Mouse (Mus musculus): ENCODE data around the gene Fryl. TPM values are rescaled to one million over a fixed set of nuclear protein-coding genes. Genes with fewer than 3 reads are reported as not detected.

Fryl gene
- polyA plus RNA-seq, 1 experiment: 15.3 TPM

- Histone ChIP-seq H3K4me2 (ENCODE audit: low read depth) (no peak overlapping the region), H3K4me3 (no peak overlapping the region), H3ac (ENCODE audit: control insufficient read depth, insufficient read length) (no peak overlapping the region), H3K27me3 (ENCODE audit: control insufficient read depth, insufficient read depth, insufficient read length) (no peaks in the 10 kb centered on the region), H3K79me2 (ENCODE audit: control insufficient read depth, insufficient read depth) (no peaks in the 10 kb centered on the region), H3K36me3 (ENCODE audit: control insufficient read depth, insufficient read depth) (peaks cover 6% of the 10 kb centered on the region)
- TF ChIP-seq MYOD1 (IDR thresholded peaks at IDR 0.05; ENCODE audit: control insufficient read depth in 1 of 3, insufficient read length in 2 of 3, low read depth in 2 of 3) (no peak), MAX (IDR thresholded peaks at IDR 0.05; ENCODE audit: low read depth) (no peak), SRF (IDR thresholded peaks at IDR 0.05; ENCODE audit: control insufficient read depth, insufficient read length, low read depth) (no peak), POLR2AphosphoS2 (IDR thresholded peaks at IDR 0.05; ENCODE audit: insufficient read length, low read depth) (no peak), USF1 (IDR thresholded peaks at IDR 0.05; ENCODE audit: low read depth) (no peak), TCF12 (IDR thresholded peaks at IDR 0.05; ENCODE audit: insufficient read depth, poor library complexity, severe bottlenecking) (no peak), POLR2A (IDR thresholded peaks at IDR 0.05; ENCODE audit: insufficient read length, low read depth) (no peak), REST (IDR thresholded peaks at IDR 0.05; ENCODE audit: insufficient read depth, insufficient read length) (no peak), MYOG (IDR thresholded peaks at IDR 0.05; ENCODE audit: control insufficient read depth in 1 of 3, insufficient read depth in 1 of 3, insufficient read length in 2 of 3, low read depth in 2 of 3) (no peak), E2F4 (IDR thresholded peaks at IDR 0.05; ENCODE audit: insufficient read depth) (no peak), TCF3 (IDR thresholded peaks at IDR 0.05; ENCODE audit: insufficient read length, low read depth) (no peak), CEBPB (IDR thresholded peaks at IDR 0.05; ENCODE audit: insufficient read depth, poor library complexity, severe bottlenecking) (no peak)
Observed at GRCm38 (mm10) chr5:73141712-73142111, 114.7 kb downstream of the Fryl start.

GRCm38 (mm10) chr5:73141161-73141560, 115.3 kb downstream of the Fryl start:
- peaks cover under 1% of the 10 kb centered on the region for H3K36me3 ChIP-seq (ENCODE audit: control insufficient read depth, insufficient read depth)
- H3K4me2 ChIP-seq (ENCODE audit: low read depth): no peak overlapping the region
- no peak overlapping the region for H3ac ChIP-seq (ENCODE audit: control insufficient read depth, insufficient read length)
- H3K79me2 ChIP-seq (ENCODE audit: control insufficient read depth, insufficient read depth): no peaks in the 10 kb centered on the region
- H3K27me3 ChIP-seq (ENCODE audit: control insufficient read depth, insufficient read depth, insufficient read length): no peaks in the 10 kb centered on the region
- TF ChIP-seq MYOG (IDR thresholded peaks at IDR 0.05; ENCODE audit: control insufficient read depth in 1 of 3, insufficient read depth in 1 of 3, insufficient read length in 2 of 3, low read depth in 2 of 3): no peak
- no peak for TF ChIP-seq USF1 (IDR thresholded peaks at IDR 0.05; ENCODE audit: low read depth)
- TF ChIP-seq POLR2AphosphoS2 (IDR thresholded peaks at IDR 0.05; ENCODE audit: insufficient read length, low read depth): no peak
- no peak for TF ChIP-seq CEBPB (IDR thresholded peaks at IDR 0.05; ENCODE audit: insufficient read depth, poor library complexity, severe bottlenecking)
- TF ChIP-seq SRF (IDR thresholded peaks at IDR 0.05; ENCODE audit: control insufficient read depth, insufficient read length, low read depth): no peak
- TF ChIP-seq REST (IDR thresholded peaks at IDR 0.05; ENCODE audit: insufficient read depth, insufficient read length): no peak
- TF ChIP-seq TCF3 (IDR thresholded peaks at IDR 0.05; ENCODE audit: insufficient read length, low read depth): no peak
- no peak for TF ChIP-seq TCF12 (IDR thresholded peaks at IDR 0.05; ENCODE audit: insufficient read depth, poor library complexity, severe bottlenecking)
- TF ChIP-seq MYOD1 (IDR thresholded peaks at IDR 0.05; ENCODE audit: control insufficient read depth in 1 of 3, insufficient read length in 2 of 3, low read depth in 2 of 3): no peak
- no peak for TF ChIP-seq POLR2A (IDR thresholded peaks at IDR 0.05; ENCODE audit: insufficient read length, low read depth)
- TF ChIP-seq E2F4 (IDR thresholded peaks at IDR 0.05; ENCODE audit: insufficient read depth): no peak
- no peak for TF ChIP-seq MAX (IDR thresholded peaks at IDR 0.05; ENCODE audit: low read depth)
- H3K4me3 ChIP-seq: no peak overlapping the region

GRCm38 (mm10) chr5:73137561-73137960, 118.9 kb downstream of the Fryl start:
- TF ChIP-seq MYOD1 (IDR thresholded peaks at IDR 0.05; ENCODE audit: control insufficient read depth in 1 of 3, insufficient read length in 2 of 3, low read depth in 2 of 3): peak in 1 of 3 experiments; percentile 5
- TF ChIP-seq TCF3 (IDR thresholded peaks at IDR 0.05; ENCODE audit: insufficient read length, low read depth): no peak
- Histone ChIP-seq H3K4me2 (ENCODE audit: low read depth) (no peak overlapping the region), H3K36me3 (ENCODE audit: control insufficient read depth, insufficient read depth) (no peaks in the 10 kb centered on the region), H3K4me3 (no peak overlapping the region), H3K79me2 (ENCODE audit: control insufficient read depth, insufficient read depth) (no peaks in the 10 kb centered on the region), H3K27me3 (ENCODE audit: control insufficient read depth, insufficient read depth, insufficient read length) (no peaks in the 10 kb centered on the region), H3ac (ENCODE audit: control insufficient read depth, insufficient read length) (no peak overlapping the region)

DNA sequence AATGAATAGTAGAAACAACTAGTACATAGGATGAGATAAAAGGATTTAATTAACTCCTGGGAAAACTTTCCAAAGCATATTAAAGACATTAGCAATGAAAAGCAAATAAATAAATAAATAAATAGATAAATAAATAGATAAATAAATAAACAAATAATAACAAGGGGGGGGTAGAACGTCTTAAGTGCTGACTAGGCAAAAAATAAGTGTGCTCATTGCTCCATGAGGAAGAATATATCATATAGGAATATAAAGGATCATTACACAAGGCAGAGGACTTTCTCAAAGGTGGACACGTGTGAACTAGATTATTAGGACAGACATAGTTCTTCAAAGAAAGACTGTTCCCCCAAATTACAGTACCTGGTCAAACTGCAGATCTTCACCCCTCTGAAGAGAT, 120.5 kb downstream of the Fryl start:
- H3K79me2 ChIP-seq (ENCODE audit: control insufficient read depth, insufficient read depth): no peaks in the 10 kb centered on the region
- H3ac ChIP-seq (ENCODE audit: control insufficient read depth, insufficient read length): no peak overlapping the region
- TF ChIP-seq MAX (IDR thresholded peaks at IDR 0.05; ENCODE audit: low read depth): no peak
- TF ChIP-seq REST (IDR thresholded peaks at IDR 0.05; ENCODE audit: insufficient read depth, insufficient read length): no peak
- no peak overlapping the region for H3K4me3 ChIP-seq
- H3K27me3 ChIP-seq (ENCODE audit: control insufficient read depth, insufficient read depth, insufficient read length): no peaks in the 10 kb centered on the region
- no peak overlapping the region for H3K4me2 ChIP-seq (ENCODE audit: low read depth)
- H3K36me3 ChIP-seq (ENCODE audit: control insufficient read depth, insufficient read depth): peaks cover 8% of the 10 kb centered on the region

DNA sequence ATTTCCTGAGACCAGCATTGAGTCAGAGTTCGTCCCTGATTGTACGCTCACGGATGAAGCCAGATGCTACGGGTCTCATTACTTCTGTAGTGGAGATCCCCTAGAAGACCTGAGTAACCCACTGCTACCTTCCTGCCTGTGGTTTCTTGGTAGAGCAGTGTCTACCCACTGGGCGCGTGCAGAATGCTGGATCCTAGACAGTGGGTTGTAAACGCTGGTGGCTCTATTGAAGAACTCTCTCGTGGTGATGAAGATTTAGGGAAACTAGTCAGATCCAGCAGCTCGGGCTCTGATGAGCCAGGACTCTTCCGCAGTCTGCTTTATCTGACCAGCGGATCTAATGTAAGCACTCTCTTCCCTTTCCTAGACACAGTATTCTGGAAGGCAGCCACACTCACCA, 121.3 kb downstream of the Fryl start:
- no peak overlapping the region for H3ac ChIP-seq (ENCODE audit: control insufficient read depth, insufficient read length)
- H3K4me3 ChIP-seq: no peak overlapping the region
- H3K27me3 ChIP-seq (ENCODE audit: control insufficient read depth, insufficient read depth, insufficient read length): no peaks in the 10 kb centered on the region
- no peak for TF ChIP-seq SRF (IDR thresholded peaks at IDR 0.05; ENCODE audit: control insufficient read depth, insufficient read length, low read depth)
- no peak for TF ChIP-seq CEBPB (IDR thresholded peaks at IDR 0.05; ENCODE audit: insufficient read depth, poor library complexity, severe bottlenecking)
- no peak for TF ChIP-seq POLR2AphosphoS2 (IDR thresholded peaks at IDR 0.05; ENCODE audit: insufficient read length, low read depth)
- no peak for TF ChIP-seq MAX (IDR thresholded peaks at IDR 0.05; ENCODE audit: low read depth)
- no peak for TF ChIP-seq REST (IDR thresholded peaks at IDR 0.05; ENCODE audit: insufficient read depth, insufficient read length)
- TF ChIP-seq TCF3 (IDR thresholded peaks at IDR 0.05; ENCODE audit: insufficient read length, low read depth): no peak
- no peak for TF ChIP-seq POLR2A (IDR thresholded peaks at IDR 0.05; ENCODE audit: insufficient read length, low read depth)
- no peak for TF ChIP-seq MYOG (IDR thresholded peaks at IDR 0.05; ENCODE audit: control insufficient read depth in 1 of 3, insufficient read depth in 1 of 3, insufficient read length in 2 of 3, low read depth in 2 of 3)
- no peak for TF ChIP-seq TCF12 (IDR thresholded peaks at IDR 0.05; ENCODE audit: insufficient read depth, poor library complexity, severe bottlenecking)
- no peak for TF ChIP-seq E2F4 (IDR thresholded peaks at IDR 0.05; ENCODE audit: insufficient read depth)
- TF ChIP-seq MYOD1 (IDR thresholded peaks at IDR 0.05; ENCODE audit: control insufficient read depth in 1 of 3, insufficient read length in 2 of 3, low read depth in 2 of 3): no peak
- no peaks in the 10 kb centered on the region for H3K79me2 ChIP-seq (ENCODE audit: control insufficient read depth, insufficient read depth)
- peaks cover 8% of the 10 kb centered on the region for H3K36me3 ChIP-seq (ENCODE audit: control insufficient read depth, insufficient read depth)
- H3K4me2 ChIP-seq (ENCODE audit: low read depth): no peak overlapping the region

Measured in myocyte (in vitro differentiated cells).